Mouse (Mus musculus): Measurements from ENCODE around the gene Naxd.
"Not testable (repeated sequence)": the region's sequence is repeated elsewhere in the genome, so short reads cannot be mapped to it uniquely, and the experiment has no call there.

Naxd gene

DNA sequence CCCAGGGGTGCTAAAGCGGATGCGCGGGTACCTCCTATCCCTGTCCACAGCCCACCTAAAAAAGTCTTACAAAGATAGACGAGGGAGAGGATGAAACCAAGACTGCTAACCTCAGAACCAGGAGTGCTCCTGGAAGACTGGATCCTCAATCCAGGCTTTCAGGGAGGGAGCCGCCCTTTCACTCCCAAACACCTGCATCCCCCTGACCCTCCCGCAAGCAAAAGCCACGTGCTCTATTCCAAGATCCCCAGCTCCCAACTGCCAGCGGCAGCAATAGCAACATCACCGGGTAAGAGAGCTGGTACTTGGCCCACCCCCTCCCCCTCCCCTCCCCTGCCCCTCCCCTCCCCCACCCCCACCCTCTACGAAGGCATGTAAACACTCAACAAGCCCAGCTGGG, 21.9 kb upstream of the Naxd start:
- DNase-seq: no peak

DNA sequence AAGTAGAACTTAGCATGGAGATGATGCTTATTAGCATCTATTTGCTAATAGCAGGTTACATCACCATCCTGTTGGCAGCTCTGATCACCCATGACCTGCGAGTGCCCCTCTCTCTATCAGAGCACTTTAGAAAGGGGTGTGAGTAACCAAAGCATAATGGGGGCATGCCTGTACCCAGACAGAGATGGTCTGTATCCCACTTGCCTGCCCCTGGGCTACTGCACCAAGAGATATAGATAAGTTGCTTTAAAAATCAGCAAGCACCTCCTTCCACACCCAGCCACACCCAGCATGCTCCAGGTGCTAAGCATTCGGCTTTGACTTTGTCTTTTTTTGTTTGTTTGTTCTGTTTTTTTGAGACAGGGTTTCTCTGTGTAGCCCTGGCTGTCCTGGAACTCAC, 21.4 kb upstream of the Naxd start:
- DNase-seq: no peak

DNA sequence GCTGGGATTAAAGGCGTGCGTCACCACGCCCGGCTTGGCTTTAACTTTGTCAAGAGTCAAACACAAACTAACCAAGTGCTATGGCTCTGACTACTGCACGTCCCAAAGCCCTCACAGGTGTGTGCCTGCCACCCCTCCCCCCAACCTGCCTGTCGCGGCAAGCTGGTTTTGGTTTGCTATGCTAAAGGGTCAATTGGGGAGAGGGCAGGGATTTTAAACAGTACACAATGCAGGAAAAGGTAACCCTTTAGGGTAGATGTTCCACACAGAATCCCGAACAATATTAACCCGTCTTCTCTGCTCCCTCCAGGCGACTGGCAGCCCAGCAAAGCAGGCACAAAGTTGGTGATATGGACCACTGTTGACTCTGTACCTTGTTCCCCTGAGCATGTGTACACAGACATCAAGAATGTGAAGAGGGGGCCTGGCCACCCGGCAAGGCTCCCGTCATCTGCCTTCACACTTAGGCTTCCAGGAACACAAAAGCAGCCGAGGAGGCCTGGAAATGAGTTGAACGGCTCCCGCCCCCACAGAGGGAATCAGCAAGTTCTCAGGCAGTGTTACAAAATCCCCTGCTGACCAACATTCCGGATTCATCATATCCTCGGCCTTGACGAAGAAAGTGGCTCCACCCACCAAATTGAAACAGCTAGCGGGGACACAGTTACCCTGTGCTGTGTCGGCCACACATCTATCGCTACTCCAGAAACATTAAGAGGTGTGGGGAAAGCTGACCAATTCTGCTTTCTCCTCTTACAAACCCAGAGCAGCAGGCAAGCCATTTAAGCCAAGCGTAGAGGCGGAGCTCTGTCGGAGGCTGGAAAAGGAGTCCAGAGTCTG, 20.7 kb upstream of the Naxd start:
- peak; percentile 66 for DNase-seq

DNA sequence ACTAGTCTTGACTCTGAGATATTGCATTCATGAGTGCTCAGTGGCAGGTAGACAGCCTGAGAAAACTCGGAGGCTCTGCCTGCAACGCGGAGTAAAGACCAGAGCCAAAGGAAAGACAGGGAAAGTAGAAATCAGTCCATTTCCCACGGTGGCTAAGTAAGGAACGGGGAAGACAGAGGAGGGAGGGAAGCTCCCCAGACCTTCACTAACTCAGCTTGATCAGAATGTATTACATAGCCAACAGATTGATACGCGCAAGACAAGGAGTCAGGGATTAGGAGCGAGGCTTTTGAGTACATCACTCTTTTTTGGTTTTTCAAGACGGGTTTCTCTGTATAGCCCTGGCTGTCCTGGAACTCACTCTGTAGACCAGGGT, 20.1 kb upstream of the Naxd start:
- no peak for DNase-seq

DNA sequence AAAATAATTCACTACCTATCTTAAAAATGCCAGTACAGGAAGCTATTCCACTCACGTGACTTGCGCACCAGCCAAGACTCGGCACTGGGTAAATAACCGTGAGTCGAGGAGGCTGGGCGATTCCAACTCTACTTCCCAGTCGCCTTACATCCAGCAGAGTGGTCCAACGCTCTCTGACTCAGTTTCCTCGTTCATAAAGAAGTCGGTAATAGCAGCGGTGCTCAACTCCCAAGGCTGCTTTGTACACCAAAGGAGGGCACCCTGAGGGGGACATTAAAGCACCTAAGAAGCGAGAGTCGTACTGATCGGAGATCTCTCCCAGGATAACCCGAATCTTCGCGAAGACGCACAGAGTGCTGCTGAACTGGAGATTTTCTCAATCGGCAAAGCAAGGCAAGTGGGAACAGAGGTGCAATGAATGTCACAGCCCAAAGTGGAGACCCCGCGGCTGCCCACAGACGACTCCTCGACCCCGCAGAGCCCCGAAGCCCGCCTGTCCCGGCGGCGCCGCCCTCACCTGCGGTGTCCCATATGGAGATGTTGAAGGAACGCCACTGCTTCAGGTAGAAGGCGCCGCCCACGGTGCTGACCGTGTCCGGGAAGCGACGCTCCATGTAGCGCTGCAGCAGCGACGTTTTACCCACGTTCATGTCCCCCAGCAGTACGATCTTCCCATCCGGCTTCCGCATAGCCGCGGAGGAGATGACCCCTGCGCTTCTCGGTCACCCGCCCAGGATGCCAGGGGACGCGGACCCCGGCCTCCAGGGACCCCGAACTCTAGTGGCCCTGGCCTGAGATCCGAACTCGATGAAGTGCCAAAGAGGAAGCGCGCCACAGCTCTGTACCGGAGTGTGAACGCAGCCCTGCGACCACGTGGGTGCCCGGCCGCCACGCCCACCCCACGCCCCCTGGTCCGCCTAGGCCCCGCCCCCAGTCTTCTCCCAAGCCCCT, 19.2 kb upstream of the Naxd start, which contains the start of gene Rab20:
TSS of gene Rab20 (minus strand) at position 900 of the 951 bp plus-strand sequence.
- DNase-seq: peak; percentile 81

DNA sequence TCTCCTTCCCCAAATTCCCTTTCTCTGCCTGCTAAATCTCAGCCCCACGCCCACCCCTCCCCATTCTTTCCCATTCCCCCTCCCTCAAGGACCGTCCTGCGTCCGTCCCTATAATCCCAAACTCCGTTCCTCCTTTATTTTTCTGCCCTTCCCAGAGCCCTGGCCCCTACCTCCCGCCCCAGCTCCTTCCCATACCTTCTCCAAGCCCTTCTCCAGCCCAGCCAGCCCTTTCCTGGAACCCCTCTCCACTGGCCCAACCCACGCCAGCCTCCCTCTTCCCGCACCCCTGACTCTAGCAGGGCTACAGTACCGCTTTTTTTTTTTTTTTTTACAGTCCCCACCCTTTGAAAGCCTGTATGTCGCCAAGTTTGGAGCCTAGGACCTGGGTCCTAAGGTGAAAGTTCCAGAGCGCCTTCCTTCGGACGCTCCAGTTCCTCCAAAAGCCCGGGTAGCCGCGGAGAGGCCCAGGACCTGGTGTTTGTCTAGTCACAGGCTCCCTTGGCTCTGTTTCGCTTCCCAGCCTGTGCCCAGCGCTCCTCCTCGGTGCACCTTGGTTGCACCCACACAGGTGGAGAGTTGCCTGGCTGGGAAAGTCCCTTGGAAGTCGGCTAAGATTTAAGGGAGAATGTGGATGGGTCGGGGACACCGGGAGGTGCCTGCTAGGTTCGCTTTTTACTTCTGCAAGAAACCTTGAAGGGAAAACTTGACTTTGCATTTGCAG, 18.3 kb upstream of the Naxd start:
- no peak for DNase-seq

DNA sequence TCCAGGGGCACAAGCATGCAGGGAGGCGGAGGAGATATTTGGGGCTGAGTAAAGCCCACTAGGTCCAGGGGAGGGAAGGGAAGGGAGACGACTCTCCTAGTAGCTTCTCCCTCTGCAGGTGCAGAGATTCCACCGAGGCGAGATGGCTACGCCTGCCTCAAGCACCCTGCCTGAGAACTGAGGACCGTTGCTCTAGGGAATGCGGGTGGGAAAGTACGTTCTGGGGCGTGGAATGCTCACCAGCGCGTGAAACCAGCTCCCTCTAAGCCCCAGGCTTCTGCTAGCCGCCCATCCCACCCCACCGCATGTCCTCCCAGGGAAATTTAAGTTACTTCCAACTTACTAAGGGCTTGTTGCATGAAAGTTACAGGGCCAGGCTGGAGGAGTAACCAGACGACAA, 17.7 kb upstream of the Naxd start:
- no peak for DNase-seq

DNA sequence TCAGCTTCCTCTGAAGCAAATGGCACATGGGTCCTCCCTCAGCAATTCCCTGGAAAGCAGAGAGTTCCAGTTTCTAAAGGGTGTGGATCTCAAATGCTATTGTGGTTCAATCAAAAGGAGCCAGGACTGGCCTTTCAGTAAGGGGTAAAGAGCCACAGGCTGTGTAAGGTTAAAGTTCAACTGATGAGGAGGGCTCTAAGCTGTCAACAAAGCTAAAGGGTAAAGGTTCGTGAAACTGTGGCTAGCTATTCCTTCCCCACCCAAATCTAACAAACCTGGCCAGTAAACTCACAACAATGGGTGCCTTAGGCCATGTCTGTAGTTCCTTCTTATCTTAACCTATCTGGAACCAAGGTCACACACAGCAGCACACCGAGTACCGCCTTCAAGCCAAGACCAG, 15.4 kb upstream of the Naxd start:
- no peak for DNase-seq

DNA sequence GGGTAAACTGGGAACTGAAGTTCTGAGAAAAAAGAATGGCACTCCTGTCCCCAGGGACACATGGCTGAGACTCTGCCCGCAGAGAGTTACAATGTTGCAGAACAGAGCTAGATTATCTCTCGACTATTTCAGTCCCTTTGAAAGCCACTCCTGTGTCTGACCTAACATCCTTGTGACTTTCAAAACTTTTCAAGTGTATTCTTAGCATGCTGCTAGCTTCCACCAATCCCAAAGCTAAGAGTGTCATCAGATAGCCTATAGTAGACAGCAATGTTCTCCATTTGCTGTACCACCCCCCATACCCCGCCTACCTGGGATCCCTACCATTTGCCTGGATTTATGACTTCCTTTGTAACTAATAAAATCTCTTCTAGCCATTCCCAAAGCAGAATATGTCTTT, 14.8 kb upstream of the Naxd start:
- no peak for DNase-seq

DNA sequence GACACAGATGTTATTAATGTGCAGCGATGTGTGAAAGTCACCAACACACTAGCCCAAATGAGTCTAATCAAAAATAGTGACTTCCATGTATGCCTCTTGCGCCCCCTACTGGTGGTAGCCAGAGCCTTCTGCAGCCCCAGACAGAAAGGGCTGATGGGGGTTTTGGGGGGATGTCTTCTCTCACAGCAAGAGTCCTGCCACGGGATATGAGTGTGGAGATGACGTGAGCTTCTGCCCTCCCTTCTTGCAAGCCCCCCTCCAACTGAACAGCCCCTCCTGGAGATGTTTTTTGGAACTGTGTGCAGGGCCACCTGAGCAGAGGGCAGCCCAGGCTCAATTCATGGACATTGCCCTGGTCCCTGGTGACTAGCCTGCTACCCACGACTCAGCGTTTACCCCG, 11.2 kb upstream of the Naxd start:
- peak; percentile 81 for DNase-seq

DNA sequence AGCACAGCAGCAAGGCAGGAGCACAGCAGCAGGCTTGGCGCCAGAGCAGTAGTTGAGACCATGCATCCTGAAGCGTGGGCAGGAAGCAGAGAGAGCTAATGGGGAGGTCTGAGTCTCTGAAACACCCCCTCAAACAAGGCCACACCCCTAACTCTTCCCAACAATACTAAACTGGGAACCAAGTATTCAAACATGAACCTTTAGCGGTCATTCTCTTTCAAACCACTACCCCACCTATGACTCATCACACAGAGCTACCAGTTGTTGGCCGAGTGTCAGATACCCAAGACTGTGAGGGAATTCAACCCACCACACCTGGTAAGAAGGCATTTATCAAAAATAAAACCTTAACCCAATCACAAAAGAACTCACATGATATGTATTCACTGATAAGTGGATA, 10.1 kb upstream of the Naxd start:
- no peak for DNase-seq

DNA sequence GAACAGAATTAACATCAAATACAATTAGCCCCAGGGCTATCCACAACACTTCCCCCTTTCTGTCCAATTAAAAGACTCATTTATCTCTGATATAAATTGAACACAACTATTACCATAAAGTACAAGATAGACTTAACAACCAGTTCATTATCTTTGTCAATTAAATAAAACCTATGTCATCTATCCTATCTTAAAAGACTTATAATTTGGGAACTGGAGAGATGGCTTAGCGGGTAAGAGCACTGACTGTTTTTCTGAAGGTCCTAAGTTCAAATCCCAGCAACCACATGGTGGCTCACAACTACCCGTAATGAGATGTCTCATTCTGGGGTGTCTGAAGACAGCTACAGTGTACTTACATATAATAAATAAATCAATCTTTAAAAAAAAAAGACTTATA, 5.0 kb upstream of the Naxd start:
- not testable (repeated sequence) for DNase-seq

DNA sequence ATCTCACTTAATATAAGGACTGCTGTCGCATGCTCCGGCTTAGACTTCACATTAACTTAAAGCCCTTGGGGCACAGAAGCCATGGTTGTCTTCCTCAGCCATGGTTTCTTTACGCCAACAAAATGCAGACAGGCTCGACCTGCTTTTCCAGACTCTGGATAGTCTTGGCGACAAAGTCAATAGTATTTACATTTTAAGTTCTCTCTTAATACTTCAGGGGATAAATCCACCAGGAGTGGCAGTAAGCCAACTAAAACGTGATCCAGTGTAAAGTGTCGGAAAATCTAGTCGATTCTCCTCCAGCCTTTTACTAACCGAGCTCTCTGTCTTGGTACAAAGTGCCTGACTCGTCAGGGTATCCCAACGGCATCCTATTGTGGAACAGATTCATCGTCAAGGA, 975 bp downstream of the Naxd start:
- no peak for DNase-seq

DNA sequence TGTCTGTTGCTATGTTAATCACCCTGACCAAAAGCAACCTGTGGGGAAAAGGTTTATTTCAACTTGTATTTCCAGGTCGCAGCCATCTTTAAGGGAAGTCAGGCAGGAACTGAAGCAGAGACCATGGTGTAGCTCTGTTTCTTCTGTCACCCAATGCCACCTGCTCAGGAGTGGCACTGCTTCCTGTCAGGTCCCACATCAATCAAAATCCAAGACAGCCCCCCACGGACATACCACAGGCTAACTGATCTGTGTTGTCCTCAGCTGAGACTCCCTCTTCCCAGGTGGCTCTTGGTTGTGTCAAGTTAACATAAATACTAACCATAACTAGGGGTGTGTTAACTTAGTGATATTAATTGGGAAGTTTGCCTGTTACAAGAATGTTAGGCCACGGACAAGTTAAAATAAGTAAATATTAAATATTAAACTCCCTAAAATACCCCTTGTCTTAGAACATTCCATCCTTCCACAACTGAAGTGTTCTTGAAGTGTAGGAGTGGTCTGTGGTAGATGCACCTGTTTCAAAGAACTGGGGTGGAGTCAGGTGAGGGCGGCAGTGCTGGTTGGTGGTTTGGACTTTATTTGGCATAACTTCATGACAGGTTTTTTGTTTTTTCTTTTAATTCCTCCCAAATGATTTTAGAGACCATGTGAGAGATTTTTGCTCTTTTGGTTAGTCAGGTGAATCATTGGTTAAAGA, 1.6 kb downstream of the Naxd start:
- no peak for DNase-seq

DNA sequence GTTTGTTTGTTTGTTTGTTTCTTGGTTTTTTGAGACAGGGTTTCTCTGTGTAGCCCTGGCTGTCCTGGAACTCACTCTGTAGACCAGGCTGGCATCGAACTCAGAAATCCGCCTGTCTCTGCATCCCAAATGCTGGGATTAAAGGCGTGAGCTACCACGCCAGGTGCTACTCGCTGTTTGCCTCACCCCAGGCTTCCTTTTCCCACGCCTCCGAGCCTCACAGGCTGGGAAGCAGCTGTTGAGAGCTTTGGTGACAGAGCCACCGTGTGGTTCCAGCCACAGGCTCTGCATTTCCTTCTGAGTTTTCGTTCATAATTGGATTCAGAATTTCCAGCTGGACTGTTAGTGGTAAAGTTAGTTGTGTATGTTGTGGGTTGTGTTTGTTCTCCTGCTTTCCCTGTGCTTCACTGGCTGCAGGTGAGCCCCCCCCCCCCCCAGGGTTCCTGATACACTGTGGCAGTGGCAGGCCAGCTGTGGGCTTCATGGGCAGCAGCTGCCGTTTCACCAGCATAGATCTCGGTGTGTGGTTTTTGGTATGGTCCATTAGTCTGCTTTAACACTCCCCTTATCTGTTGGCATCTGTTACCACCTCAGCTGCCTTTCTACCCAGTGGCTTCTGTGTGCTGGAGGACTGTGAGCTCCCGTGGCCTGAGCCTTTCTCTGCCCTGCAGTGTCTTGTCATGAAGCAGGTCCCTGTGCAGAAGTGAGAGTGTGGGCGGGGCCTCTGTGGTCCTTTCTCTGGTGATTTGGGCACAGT, 6.3 kb downstream of the Naxd start:
- no peak for DNase-seq

DNA sequence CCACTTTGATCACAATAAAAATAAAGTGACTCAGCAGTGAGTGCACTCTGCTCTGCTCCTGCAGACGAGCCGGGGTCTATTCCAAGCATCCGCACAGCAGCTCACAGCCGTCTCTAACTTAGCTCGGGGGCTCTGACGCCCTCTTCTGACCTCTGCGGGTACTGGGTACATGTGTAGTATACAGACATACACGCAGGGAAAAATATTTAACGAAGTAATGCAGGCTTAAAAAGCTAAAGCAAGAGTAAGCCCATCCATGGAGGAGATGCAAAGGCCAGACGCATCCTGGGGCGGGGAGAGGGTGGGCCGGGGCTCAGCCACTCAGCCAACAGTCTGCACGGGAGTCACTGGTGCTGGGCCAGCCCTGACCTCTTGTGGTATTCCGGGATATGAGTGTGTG, 8.8 kb downstream of the Naxd start:
- DNase-seq: no peak

DNA sequence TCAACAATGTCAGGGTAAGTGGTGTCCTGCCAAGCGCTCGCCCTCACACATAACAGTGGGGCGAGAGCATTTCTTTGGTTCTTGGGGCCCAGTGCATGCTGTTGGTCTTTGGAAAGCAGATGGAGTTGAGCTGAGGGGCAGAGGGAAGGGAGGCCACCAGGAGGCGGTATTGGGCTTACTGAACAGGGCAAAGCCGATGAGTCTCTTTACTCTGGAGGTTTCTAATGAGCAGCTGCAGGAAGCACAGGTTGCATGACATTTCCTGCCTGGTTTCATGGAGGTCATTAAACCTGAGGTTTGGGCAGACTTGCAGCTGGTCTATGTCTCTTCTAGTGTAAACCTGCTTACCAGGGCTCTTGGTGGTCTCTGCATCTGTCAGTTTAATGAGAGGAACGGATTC, 9.5 kb downstream of the Naxd start:
- DNase-seq: peak; percentile 66

DNA sequence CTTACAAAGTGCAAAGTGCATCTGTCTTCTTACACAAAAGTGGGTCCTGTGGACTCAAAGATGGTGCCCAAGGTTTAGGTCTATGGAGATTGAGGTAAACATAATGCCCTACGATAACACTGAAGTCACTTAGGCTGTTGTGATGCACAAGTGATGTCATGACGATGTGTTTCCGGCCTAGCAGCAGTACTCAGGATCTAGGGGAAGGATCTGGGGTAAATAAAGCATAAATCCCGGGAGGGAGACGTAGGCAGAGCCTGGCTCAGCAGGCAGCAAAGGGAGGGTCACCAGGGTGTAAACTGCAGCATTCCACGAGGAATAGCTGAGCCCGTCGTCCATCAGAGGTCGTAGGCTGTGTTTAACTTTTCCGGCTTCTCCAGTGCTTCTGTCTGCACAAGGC, 11.6 kb downstream of the Naxd start:
- DNase-seq: no peak

DNA sequence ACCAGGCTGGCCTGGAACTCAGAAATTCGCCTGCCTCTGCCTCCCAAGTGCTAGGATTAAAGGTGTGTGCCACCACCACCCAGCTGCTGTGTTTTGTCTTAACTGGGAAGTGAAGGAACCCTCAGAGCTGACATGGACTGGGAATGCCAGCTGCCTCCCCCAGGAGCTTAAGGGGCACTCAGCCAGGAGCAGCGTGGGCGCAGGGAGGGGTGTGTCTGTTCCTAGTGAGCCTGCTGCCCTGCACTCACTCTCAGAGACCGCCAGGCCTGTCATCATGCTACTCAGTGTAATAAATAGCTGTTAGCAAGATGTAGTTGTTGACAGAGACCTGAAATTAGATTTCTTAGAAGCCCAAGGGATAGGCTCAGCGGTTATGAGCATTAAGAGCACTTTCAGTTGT, 13.7 kb downstream of the Naxd start:
- no peak for DNase-seq

DNA sequence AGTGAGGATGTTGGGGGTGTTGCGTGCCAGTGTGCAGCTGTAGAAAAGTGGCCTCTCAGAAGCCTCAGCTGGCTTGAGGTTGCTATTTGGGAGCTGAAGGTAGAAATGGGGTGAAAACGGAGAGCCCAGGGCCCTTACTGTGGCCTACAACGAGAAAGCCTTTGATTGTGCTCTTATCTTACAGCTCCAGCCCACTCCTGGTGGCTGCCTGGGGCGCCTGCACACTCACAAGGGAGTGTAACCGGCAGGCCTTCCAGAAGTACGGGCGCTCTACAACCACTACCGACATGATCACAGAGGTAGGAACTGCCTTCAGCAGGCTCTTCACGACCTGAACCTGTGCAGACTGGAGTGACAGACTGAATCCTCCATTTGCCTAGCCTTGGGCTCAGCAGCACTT, 15.4 kb downstream of the Naxd start:
- no peak for DNase-seq

DNA sequence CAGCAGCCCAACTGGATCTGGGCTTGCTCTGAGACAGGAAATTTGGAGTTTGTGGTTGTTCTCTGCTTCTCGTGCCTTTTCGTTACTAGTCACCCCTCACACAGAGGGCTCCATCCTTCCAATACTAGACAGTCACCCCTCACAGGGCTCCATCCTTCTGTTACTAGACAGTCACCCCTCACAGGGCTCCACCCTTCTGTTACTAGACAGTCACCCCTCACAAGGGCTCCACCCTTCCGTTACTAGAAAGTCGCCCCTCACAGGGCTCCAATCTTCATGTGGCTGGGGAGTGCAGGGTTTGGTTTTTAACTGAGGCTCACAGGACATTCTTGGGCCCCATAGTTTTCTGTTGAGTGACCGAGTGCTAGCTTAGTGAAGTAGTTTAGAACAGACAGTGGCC, 15.9 kb downstream of the Naxd start:
- no peak for DNase-seq

DNA sequence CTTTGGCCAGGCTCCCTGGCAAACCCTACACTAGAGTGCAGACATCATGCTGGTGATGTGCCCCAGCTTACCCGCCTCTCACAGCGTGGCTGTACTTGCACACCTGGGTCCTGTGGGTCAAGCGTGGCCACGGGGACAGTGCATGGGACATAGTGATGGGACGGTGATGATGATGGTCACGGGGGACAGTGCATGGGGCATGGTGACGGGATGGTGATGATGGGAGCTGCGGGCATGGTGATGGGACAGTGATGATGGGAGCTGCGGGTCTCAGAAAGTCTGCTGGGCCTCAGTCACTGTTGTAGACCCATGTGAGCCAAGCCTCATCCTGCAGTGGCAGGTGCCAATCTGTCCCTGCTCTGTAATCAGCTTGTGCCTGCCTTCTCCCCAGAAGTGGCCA, 19.0 kb downstream of the Naxd start:
- DNase-seq: no peak

Measured in embryo, embryonic 11 days (tissue).